Mouse (Mus musculus) C2C12 (cell line): ENCODE measurements around the gene Pnrc2. TPM values are rescaled to one million over a fixed set of nuclear protein-coding genes. Genes with fewer than 3 reads are reported as not detected.

Experiments
- H3K27me3 ChIP-seq: one replicate; pipeline ENCODE4 v1.6.1; 2011; ENCODE audit not compliant: control insufficient read depth, insufficient read depth, insufficient read length
- H3K36me3 ChIP-seq: one replicate; pipeline ENCODE4 v1.6.1; 2011; ENCODE audit not compliant: control insufficient read depth, insufficient read depth
- H3K4me3 ChIP-seq: one replicate; pipeline ENCODE4 v1.5.1; 2011; ENCODE audit warnings: mild to moderate bottlenecking, control low read depth; ENCODE audit not compliant: poor library complexity, insufficient read depth, severe bottlenecking
- H3K79me2 ChIP-seq: one replicate; pipeline ENCODE4 v1.6.1; 2011; ENCODE audit not compliant: control insufficient read depth, insufficient read depth
- H3K79me3 ChIP-seq: one replicate; pipeline ENCODE4 v1.6.1; 2011; ENCODE audit warnings: low read depth, control low read depth
- H3ac ChIP-seq: one replicate; pipeline ENCODE3; 2011; ENCODE audit warnings: low read depth; ENCODE audit not compliant: control insufficient read depth, insufficient read length
- CEBPB ChIP-seq: IDR thresholded peaks from one replicate; pipeline ENCODE4 v1.6.1; 2011; ENCODE audit warnings: low read depth, mild to moderate bottlenecking, control low read depth, moderate library complexity
- CTCF ChIP-seq: IDR thresholded peaks from one replicate; pipeline ENCODE4 v1.5.1; 2011; ENCODE audit not compliant: control insufficient read depth, insufficient read depth, insufficient read length
- FOSL1 ChIP-seq: IDR thresholded peaks from one replicate; pipeline ENCODE4 v1.8.0; 2011; ENCODE audit warnings: mild to moderate bottlenecking, low read length; ENCODE audit not compliant: poor library complexity, insufficient read depth, severe bottlenecking
- MAX ChIP-seq: IDR thresholded peaks from one replicate; pipeline ENCODE4 v1.6.1; 2011; ENCODE audit warnings: mild to moderate bottlenecking, control low read depth
- MYOD1 ChIP-seq: IDR thresholded peaks from one replicate; pipeline ENCODE4 v1.6.1; 2011; ENCODE audit warnings: low read depth; ENCODE audit not compliant: control insufficient read depth, insufficient read length
- MYOG ChIP-seq: IDR thresholded peaks from one replicate; pipeline ENCODE4 v1.6.1; 2011; ENCODE audit not compliant: control insufficient read depth, insufficient read length; ENCODE audit errors: extremely low read depth
- USF1 ChIP-seq: IDR thresholded peaks from one replicate; pipeline ENCODE4 v1.6.1; 2011; ENCODE audit warnings: low read depth, mild to moderate bottlenecking, control low read depth, moderate library complexity
- long read RNA-seq, 2 experiments: library from polyadenylated mRNA; unstranded; transcript quantifications; one replicate each; pipeline ENCODE4 v2.0.0; 2019 to 2020
- polyA plus RNA-seq: library from polyadenylated mRNA; unstranded; fragments of >200 nt; fragmentation: generic; extraction: Trizol; gene quantifications from one replicate; pipeline ENCODE4 v1.2.1, GENCODE M21; 2012; ENCODE audit warnings: missing spikeins

Pnrc2 gene
- 21.7 TPM for polyA plus RNA-seq
- long read RNA-seq, experiment 1, transcript Pnrc2-201 (3 exons, 1,919 nt) = major isoform, 71 of 85 reads
- long read RNA-seq, experiment 1, partial matches to known transcripts = 0 of 85 reads
- long read RNA-seq, experiment 1, other reads (novel, unspliced or antisense) = 10 of 85 reads
- long read RNA-seq, experiment 2, transcript Pnrc2-201 (3 exons, 1,919 nt) = major isoform, 211 of 233 reads
- long read RNA-seq, experiment 2, partial matches to known transcripts = 0 of 233 reads
- long read RNA-seq, experiment 2, other reads (novel, unspliced or antisense) = 17 of 233 reads

DNA sequence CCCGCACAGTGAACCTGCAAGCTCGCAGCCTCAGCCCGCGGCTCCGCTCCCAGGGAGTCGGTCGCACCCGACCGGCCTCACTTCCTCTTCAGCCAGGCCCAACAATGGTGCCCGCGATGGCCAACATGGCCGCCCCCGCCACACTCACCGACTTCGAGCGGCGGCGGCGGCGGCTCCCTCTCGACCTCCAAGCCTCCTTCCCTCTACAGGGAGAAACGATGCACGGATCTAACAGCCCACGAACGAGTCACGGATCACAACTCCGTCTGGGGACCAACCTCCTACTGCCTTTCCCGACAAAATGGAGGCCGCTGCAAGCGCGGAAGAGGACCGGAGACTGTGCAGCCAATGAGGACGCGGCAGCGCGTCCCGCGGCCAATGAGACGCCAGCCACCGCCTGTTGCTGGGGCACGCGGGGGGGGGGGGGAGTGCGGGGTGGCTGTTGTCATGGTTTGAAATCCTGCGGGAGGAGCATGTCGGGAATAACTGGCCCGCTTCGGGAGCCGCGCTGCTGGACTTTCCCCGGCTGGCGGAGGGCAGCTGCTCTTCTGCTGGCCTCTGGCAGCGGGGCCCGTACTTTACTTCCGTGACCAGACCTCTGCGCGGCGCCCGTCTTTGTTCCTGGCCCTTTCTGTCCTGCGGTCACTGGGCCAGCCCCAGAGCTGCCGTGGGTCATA, at the start of gene Pnrc2:
Pnrc2 (minus strand) TSS at position 325 of the 677 bp plus-strand sequence.
- TF ChIP-seq CEBPB = no peak
- no peak for TF ChIP-seq MAX
- TF ChIP-seq MYOG = no peak
- no peak for TF ChIP-seq MYOD1
- TF ChIP-seq CTCF = no peak
- no peak for TF ChIP-seq USF1
- Histone ChIP-seq H3ac (peak within 1 kb of the TSS; percentile 59), H3K79me3 (peaks cover 40% of the 10 kb centered on the region), H3K27me3 (no peaks in the 10 kb centered on the region), H3K36me3 (peaks cover 43% of the 10 kb centered on the region), H3K79me2 (peaks cover 48% of the 10 kb centered on the region), H3K4me3 (peak within 1 kb of the TSS; percentile 47)

DNA sequence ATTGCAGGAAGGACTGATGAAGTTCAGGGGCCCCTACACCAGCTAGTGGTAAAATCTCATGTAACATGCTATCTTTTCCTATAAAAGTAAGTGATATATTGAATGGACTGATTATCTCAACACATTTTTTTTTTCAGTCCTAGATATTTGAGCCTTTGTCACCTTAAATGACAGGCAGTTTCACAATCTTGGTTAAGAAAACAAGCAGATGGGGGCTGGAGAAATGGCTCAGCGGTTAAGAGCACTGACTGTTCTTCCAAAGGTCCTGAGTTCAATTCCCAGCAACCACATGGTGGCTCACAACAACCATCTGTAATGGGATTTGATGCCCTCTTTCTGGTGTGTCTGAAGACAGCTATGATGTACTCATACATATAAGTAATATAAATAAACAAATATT, 48.5 kb upstream of the Pnrc2 start:
- Histone ChIP-seq H3K27me3 (peaks cover 8% of the 10 kb centered on the region), H3K79me3 (no peaks in the 10 kb centered on the region), H3K79me2 (no peaks in the 10 kb centered on the region), H3K4me3 (no peak overlapping the region), H3K36me3 (peaks cover 4% of the 10 kb centered on the region), H3ac (no peak overlapping the region)
- TF ChIP-seq FOSL1 = no peak
- no peak for TF ChIP-seq MYOD1
- TF ChIP-seq MAX = no peak
- TF ChIP-seq MYOG = no peak
- TF ChIP-seq CTCF = no peak
- TF ChIP-seq CEBPB = no peak
- no peak for TF ChIP-seq USF1

DNA sequence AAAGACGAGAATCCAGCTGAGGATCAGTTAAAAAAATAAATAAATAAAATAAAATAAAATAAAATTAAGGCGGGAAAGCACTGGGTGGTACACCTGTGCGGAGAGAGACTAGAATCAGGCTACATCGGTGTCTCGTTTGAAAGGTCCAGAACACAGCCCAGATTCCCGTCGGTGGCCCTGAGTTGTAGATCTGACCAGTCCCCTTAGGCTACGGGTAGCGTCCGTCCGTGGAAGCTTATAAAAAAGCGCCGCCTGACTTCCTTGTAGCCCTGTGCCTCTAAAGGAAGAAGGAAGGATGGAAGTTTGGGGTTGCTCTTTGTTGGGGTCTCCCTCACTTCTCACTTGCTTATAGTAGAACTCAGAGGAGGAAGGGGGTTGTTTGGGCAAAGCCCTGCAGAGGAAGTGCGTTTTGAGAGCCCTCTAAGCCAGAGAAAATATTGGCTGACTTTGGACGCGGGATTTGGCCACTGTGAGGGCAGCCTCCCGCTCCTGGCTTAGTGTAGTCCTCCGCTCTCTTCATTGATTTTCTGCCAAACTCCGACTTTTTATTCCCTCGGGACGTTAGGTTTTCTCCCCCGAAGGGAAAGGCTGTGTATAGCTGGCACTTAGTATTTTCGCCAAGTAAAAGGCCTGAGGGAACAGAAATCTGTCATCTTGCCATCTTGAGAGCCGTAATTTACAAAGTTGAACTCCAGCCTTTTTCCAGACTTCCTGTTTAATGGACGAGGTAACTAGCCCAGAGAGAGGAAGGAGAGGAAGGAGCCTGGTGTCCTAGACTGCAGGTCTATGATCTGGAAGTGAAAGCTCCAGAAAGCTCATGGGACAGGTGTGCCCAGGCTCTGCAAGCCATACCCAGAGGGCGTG, 47.8 kb upstream of the Pnrc2 start:
- Histone ChIP-seq H3K79me2 (no peaks in the 10 kb centered on the region), H3K36me3 (peaks cover 4% of the 10 kb centered on the region), H3K79me3 (no peaks in the 10 kb centered on the region), H3K4me3 (peak overlapping the region; percentile 80), H3ac (peak overlapping the region; percentile 90), H3K27me3 (peaks cover 15% of the 10 kb centered on the region)
- TF ChIP-seq MYOD1 (no peak), MAX (no peak), CTCF (no peak), CEBPB (no peak), MYOG (no peak), FOSL1 (no peak), USF1 (no peak)

DNA sequence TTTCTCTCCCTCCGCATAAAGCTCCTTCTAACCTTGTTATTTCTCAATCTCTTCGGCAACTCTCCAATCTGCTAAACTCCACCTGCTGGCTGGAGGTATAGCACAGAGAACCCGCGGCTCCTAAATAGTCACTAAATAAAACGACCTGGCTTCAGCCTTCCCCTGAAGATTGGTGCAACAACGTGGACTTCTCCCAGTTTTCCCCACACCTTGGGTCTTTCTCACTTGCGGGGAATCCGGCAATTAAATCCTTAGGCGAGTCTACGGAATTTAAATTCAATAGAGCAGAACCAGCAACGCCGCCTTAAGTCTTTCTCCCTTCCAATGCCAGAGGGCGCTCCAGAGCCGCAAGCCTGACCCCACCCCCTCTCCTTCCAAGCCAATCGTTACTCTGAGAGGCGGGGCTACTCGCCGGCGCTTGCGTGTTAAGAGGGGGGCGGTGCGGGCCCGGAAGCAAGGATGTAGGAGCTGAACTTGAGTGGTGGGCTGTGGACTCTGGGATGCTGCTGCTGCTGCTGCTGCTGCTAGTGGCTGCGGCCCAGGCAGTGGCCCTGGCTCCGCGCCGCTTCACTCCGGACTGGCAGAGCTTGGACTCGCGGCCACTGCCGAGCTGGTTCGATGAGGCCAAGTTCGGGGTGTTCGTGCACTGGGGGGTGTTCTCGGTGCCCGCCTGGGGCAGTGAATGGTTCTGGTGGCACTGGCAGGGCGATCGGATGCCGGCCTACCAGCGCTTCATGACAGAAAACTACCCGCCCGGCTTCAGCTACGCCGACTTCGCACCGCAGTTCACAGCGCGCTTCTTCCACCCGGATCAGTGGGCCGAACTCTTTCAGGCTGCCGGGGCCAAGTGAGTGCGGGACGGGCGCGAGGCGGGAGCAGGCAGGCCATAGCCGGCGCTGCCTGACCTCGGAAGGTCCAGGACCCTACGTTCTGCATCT, 46.9 kb upstream of the Pnrc2 start, which contains the start of gene Fuca1:
Fuca1 (plus strand) TSS at position 432 of the 938 bp plus-strand sequence.
- TF ChIP-seq MYOG (no peak), CEBPB (peak; percentile 70), CTCF (peak; percentile 34), FOSL1 (no peak), USF1 (no peak), MAX (no peak), MYOD1 (no peak)
- Histone ChIP-seq H3ac (peak within 1 kb of the TSS; percentile 90), H3K79me2 (no peaks in the 10 kb centered on the region), H3K27me3 (peaks cover 17% of the 10 kb centered on the region), H3K4me3 (peak within 1 kb of the TSS; percentile 80), H3K36me3 (peaks cover 4% of the 10 kb centered on the region), H3K79me3 (no peaks in the 10 kb centered on the region)

DNA sequence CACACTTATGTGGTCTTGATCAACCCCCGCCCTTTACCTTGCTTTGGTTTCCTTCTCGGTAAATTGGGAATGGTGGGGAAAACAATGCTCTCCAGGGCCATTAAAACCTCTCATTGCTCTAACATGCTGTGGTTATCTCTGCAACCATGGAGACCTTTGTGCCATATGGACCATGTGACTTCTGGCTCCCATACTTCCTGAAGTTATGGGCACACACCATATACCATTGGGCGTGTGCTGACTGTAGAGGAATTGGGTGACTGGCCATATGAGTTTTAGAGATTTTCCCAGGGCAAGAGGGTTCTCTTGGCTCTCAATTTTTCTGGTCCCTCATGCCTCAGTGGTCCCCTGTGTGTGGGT, 45.6 kb upstream of the Pnrc2 start:
- Histone ChIP-seq H3K79me3 (no peaks in the 10 kb centered on the region), H3K4me3 (no peak overlapping the region), H3K36me3 (peaks cover 4% of the 10 kb centered on the region), H3K27me3 (peaks cover 17% of the 10 kb centered on the region), H3K79me2 (no peaks in the 10 kb centered on the region), H3ac (no peak overlapping the region)
- TF ChIP-seq FOSL1 (no peak), CTCF (no peak), MYOG (no peak), USF1 (no peak), MAX (no peak), CEBPB (no peak), MYOD1 (no peak)
